15 mouse cellular contexts compared by ENCODE assay signal in genomic region chr3:134243850-134244247, GRCm38 (mm10). TPM values are rescaled to one million over a fixed set of nuclear protein-coding genes. Genes with fewer than 3 reads are reported as not detected.
DNase-seq lines count a peak whose midpoint lies in the region; ATAC-seq lines count a peak whose summit lies in the region.
"Had no signal": no experiment of that assay in that cellular context is flagged by ENCODE, and none has a peak within 500 bp of the region (broad histone marks: within the 10 kb centered on the region; RNA-seq: fewer than 3 reads in every experiment).

No protein-coding gene starts in this region.

- H3K27ac ChIP-seq in kidney, embryonic 16.5 days (ENCODE audit: low read length) = no peak overlapping the region
- H3K27ac ChIP-seq in hindbrain, embryonic 14.5 days = no peak overlapping the region
- H3K27ac ChIP-seq in midbrain, embryonic 14.5 days (replicated peaks; ENCODE audit: low read depth, low read length) = no peak overlapping the region
- H3K27ac ChIP-seq in stomach, embryonic 15.5 days = peak overlapping the region; percentile 73
- H3K27ac ChIP-seq in limb, embryonic 10.5 days = no peak overlapping the region
- H3K27ac ChIP-seq: heart, embryonic 15.5 days; layer of hippocampus, adult 2 months; liver, embryonic 13.5 days had no signal

- no peaks in the 10 kb centered on the region for H3K27me3 ChIP-seq in kidney, embryonic 16.5 days (ENCODE audit: insufficient read depth, low read length)
- no peaks in the 10 kb centered on the region for H3K27me3 ChIP-seq in hindbrain, embryonic 14.5 days (ENCODE audit: control insufficient read depth, insufficient read depth, low read length)
- no peaks in the 10 kb centered on the region for H3K27me3 ChIP-seq in midbrain, embryonic 14.5 days (ENCODE audit: control insufficient read depth, insufficient read depth, low read length)
- no peaks in the 10 kb centered on the region for H3K27me3 ChIP-seq in stomach, embryonic 15.5 days (replicated peaks)
- H3K27me3 ChIP-seq in limb, embryonic 10.5 days (ENCODE audit: low read depth, poor library complexity, severe bottlenecking) = no peaks in the 10 kb centered on the region
- H3K27me3 ChIP-seq: heart, embryonic 15.5 days had no signal

- H3K9ac ChIP-seq in kidney, embryonic 16.5 days (replicated peaks; ENCODE audit: low read length) = no peak overlapping the region
- no peak overlapping the region for H3K9ac ChIP-seq in hindbrain, embryonic 14.5 days
- no peak overlapping the region for H3K9ac ChIP-seq in midbrain, embryonic 14.5 days (replicated peaks; ENCODE audit: low read length)
- H3K9ac ChIP-seq in stomach, embryonic 15.5 days = no peak overlapping the region
- H3K9ac ChIP-seq: heart, embryonic 15.5 days; liver, embryonic 13.5 days had no signal

- no peak for DNase-seq in kidney, adult 9 months
- DNase-seq in hindbrain, embryonic 14.5 days (ENCODE audit: low spot score) = no peak
- DNase-seq in midbrain, embryonic 14.5 days = no peak
- no peak for DNase-seq in limb, embryonic 10.5 days (ENCODE audit: low spot score)
- DNase-seq in gastrocnemius, adult 18-20 months (ENCODE audit: low spot score) = no peak
- DNase-seq: cerebellum, postnatal 36 days; gastrocnemius, postnatal 25 days; liver, embryonic 13.5 days; lung, postnatal 36 days; thymus, adult 18-20 months had no signal

- H3K36me3 ChIP-seq in kidney, embryonic 16.5 days (ENCODE audit: insufficient read depth, low read length) = no peaks in the 10 kb centered on the region
- no peaks in the 10 kb centered on the region for H3K36me3 ChIP-seq in hindbrain, embryonic 14.5 days (replicated peaks; ENCODE audit: control insufficient read depth, insufficient read depth)
- 0 out of 2 replicates have a peak, but pooled peaks cover 6% of the 10 kb centered on the region for H3K36me3 ChIP-seq in midbrain, embryonic 14.5 days (ENCODE audit: control insufficient read depth, insufficient read depth, low read length)
- no peaks in the 10 kb centered on the region for H3K36me3 ChIP-seq in stomach, embryonic 15.5 days
- 0 out of 2 replicates have a peak, but pooled peaks cover 3% of the 10 kb centered on the region for H3K36me3 ChIP-seq in limb, embryonic 10.5 days
- H3K36me3 ChIP-seq: heart, embryonic 15.5 days; liver, embryonic 13.5 days had no signal

- no peaks in the 10 kb centered on the region for H3K9me3 ChIP-seq in kidney, embryonic 16.5 days (ENCODE audit: low read length)
- H3K9me3 ChIP-seq in hindbrain, embryonic 14.5 days (ENCODE audit: control insufficient read depth, low read length) = no peaks in the 10 kb centered on the region
- no peaks in the 10 kb centered on the region for H3K9me3 ChIP-seq in midbrain, embryonic 14.5 days (ENCODE audit: control insufficient read depth, low read length)
- H3K9me3 ChIP-seq in stomach, embryonic 15.5 days = no peaks in the 10 kb centered on the region
- no peaks in the 10 kb centered on the region for H3K9me3 ChIP-seq in limb, embryonic 10.5 days (replicated peaks)
- H3K9me3 ChIP-seq: heart, embryonic 15.5 days; liver, embryonic 13.5 days had no signal

- no peak overlapping the region for H3K4me3 ChIP-seq in kidney, embryonic 16.5 days (ENCODE audit: low read length)
- no peak overlapping the region for H3K4me3 ChIP-seq in hindbrain, embryonic 14.5 days (replicated peaks; ENCODE audit: low read length)
- no peak overlapping the region for H3K4me3 ChIP-seq in midbrain, embryonic 14.5 days (replicated peaks; ENCODE audit: low read depth, low read length)
- no peak overlapping the region for H3K4me3 ChIP-seq in stomach, embryonic 15.5 days (replicated peaks)
- no peak overlapping the region for H3K4me3 ChIP-seq in limb, embryonic 10.5 days
- H3K4me3 ChIP-seq: heart, embryonic 15.5 days; layer of hippocampus, adult 2 months; liver, embryonic 13.5 days had no signal

- ATAC-seq in kidney, embryonic 16.5 days (ENCODE audit: low FRiP score, low TSS enrichment) = peak; percentile 35; the same call in 1 of the 2 replicates
- no peak for ATAC-seq in hindbrain, embryonic 14.5 days (ENCODE audit: low FRiP score)
- no peak for ATAC-seq in midbrain, embryonic 14.5 days (ENCODE audit: low FRiP score, low TSS enrichment)
- ATAC-seq in stomach, embryonic 15.5 days (ENCODE audit: insufficient read depth, low FRiP score, low read depth) = no peak
- ATAC-seq: intestine, embryonic 16.5 days had no signal

- H3K4me2 ChIP-seq in kidney, embryonic 16.5 days (replicated peaks; ENCODE audit: low read depth, low read length) = no peak overlapping the region
- H3K4me2 ChIP-seq in hindbrain, embryonic 14.5 days (replicated peaks) = peak overlapping the region; percentile 71
- H3K4me2 ChIP-seq in midbrain, embryonic 14.5 days (ENCODE audit: low read length) = peak overlapping the region; percentile 89
- H3K4me2 ChIP-seq in stomach, embryonic 15.5 days = no peak overlapping the region
- H3K4me2 ChIP-seq: heart, embryonic 15.5 days; liver, embryonic 13.5 days had no signal

- peaks cover 6% of the 10 kb centered on the region for H3K4me1 ChIP-seq in kidney, embryonic 16.5 days (ENCODE audit: insufficient read depth, low read length)
- H3K4me1 ChIP-seq in hindbrain, embryonic 14.5 days (replicated peaks; ENCODE audit: control insufficient read depth, insufficient read depth, low read length) = peaks cover 44% of the 10 kb centered on the region
- H3K4me1 ChIP-seq in midbrain, embryonic 14.5 days (ENCODE audit: control insufficient read depth, insufficient read depth, low read length) = peaks cover 39% of the 10 kb centered on the region
- peaks cover 4% of the 10 kb centered on the region; the same call in 1 of the 2 replicates for H3K4me1 ChIP-seq in stomach, embryonic 15.5 days
- peaks cover 19% of the 10 kb centered on the region for H3K4me1 ChIP-seq in limb, embryonic 10.5 days

- WGBS in kidney, embryonic 16.5 days = 21% methylated on average over 3 of the region's 3 CpGs
- WGBS in hindbrain, embryonic 14.5 days = 17% methylated on average over 3 of the region's 3 CpGs
- WGBS in midbrain, embryonic 14.5 days = 22% methylated on average over 3 of the region's 3 CpGs
- 23% methylated on average over 3 of the region's 3 CpGs for WGBS in stomach, embryonic 15.5 days
- 31% methylated on average over 3 of the region's 3 CpGs for WGBS in limb, embryonic 10.5 days

RNA-seq across cellular contexts. Expression of gene Cxxc4, which starts 7.6 kb away (rescaled TPM):
- polyA plus RNA-seq in kidney, embryonic 16.5 days (2015; fragmentation: Nextera tagmentation; extraction: Ambion mirVana) = 4.0 and 7.3 TPM in 2 replicates
- polyA plus RNA-seq in hindbrain, embryonic 14.5 days (2014; fragmentation: Nextera tagmentation; extraction: Ambion mirVana) = 31.9 and 34.2 TPM in 2 replicates
- 52.4 and 58.3 TPM in 2 replicates for polyA plus RNA-seq in midbrain, embryonic 14.5 days (2014; fragmentation: Nextera tagmentation; extraction: Ambion mirVana)
- polyA plus RNA-seq in stomach, embryonic 15.5 days (2015; fragmentation: Nextera tagmentation; extraction: Ambion mirVana) = 5.0 and 7.3 TPM in 2 replicates
- 3.6 and 5.4 TPM in 2 replicates for polyA plus RNA-seq in limb, embryonic 10.5 days (2016; fragmentation: Nextera tagmentation; extraction: Ambion mirVana)
- under 1 TPM; 0.27 to 0.45 TPM for total RNA-seq in gastrocnemius, adult 18-20 months (2021)

Comparison
In these comparisons a context has a peak if more than half of its experiments do, and no peak if none do; other contexts are left out.
1. H3K4me2 ChIP-seq: peak in hindbrain, embryonic 14.5 days (single experiment) and midbrain, embryonic 14.5 days (single experiment); none in kidney, embryonic 16.5 days (single experiment) and stomach, embryonic 15.5 days (single experiment).